Mouse (Mus musculus) liver, adult (tissue): Measurements from ENCODE around the gene Synj1.

Experiments
- GATA4 ChIP-seq: IDR thresholded peaks from 2 replicates; pipeline ENCODE4 v1.6.1; 2014; ENCODE audit warnings: mild to moderate bottlenecking, low read length; ENCODE audit not compliant: insufficient replicate concordance

Gene Synj1

DNA sequence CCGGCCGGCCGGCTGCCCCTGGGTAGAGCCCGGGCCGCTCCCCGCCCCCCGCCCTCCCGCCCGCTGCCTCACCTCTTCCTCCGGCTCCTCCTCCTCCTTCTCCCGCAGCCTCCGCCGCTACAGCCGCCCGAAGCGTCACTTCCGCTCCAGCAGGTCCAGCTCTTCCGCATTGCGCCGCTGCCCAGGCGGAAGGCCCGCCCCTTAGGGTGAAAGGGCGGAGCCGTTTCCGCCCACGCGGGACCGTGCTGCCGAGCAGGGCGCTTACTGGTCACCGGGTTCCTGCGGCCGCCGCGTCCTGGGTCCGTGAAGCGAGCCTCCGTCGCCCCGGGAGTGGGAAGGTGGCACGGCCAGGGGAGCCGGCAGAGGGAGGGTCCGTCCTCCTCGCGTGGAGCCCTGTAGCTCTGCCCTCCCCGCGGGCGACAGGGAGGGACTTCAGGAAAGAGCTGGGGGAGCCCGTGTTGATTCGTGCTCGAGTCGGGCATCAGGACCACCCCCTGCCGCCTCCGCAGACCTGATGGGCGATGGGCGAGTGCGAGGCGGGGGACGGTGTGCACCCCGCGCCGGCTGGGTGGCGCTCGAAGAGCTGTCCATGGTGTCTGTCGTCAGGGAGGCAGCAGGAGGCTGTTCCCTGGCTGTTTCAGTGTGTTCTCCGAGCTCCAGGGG, at the start of gene Synj1:
Gene Synj1, minus strand, starts transcription at position 288 of the 663 bp plus-strand sequence.
- no peak for TF ChIP-seq GATA4

DNA sequence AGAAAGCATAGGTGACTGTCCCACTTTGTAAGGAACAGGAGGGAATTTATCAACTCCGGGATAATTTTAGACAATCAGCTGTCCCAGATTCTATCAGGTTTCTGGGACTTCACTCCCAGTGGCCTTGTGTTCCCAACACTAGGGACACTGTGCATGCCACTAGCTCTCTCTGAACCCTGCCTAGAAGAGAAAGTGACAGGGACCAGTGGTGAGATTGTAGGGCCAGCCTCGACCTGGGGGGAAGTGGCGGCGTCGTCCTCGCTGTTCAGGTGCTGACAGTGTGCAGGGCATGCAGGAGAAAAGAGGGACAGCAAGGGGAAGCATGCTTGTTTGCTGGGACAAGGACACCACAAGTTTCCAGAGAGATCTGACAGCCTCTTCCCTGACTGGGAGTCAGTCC, 46.6 kb upstream of the Synj1 start:
- no peak for TF ChIP-seq GATA4

DNA sequence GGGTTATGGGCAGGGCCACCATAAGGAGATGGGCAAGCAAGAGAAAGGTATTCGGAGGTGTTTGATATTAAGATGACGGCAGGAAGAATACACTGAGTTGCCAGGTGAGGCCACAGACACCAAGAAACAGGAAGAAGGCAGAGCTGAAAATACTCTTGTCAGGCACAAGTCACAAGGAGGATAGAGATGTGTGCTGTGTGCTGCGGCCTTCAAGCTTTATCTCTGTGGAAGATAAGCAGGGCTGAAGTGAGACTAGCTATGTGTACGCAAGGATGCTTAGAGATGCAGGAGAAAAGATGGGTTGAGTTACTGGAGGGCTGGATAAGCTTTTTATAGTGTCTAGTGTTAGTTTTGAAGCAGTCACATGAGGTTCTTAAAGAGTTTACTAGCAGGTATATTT, 46.2 kb upstream of the Synj1 start:
- no peak for TF ChIP-seq GATA4

DNA sequence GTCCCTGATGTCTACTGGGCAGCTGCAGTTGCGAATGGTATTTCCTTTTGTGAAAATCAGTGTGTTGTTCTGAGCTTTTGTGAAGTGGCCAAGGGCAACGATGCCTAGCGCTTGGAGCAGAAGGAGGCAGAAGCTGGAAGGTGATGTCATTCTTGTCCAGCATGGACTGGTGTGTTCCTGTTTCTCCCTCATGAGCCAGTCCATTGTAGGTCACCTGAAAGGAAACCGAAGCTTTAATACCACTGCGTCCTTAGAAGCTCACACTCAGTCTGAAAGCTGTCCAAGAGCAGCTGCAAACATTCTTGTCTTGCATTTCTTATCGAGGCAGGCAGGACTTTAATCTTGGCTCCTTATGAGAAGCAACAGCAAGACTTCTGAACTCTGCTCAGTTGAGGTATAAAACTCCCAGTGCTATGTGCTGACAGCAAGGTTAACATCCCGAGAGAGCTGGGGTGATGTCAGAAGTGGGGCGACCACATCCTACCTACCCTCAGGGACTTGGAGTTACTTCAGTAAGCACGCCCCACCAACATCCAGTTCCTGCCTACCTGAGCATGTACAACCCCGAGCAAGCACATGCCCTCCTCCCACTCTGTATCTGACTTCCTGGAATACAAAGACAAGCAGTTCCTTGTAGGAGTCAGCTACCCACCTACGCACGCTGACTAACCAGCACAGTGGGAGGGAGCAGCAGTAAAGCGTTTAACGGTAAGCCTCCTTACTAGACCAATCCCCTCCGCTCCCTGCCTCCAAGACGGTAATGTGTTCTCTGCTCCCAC, 45.1 kb upstream of the Synj1 start:
- TF ChIP-seq GATA4: no peak

DNA sequence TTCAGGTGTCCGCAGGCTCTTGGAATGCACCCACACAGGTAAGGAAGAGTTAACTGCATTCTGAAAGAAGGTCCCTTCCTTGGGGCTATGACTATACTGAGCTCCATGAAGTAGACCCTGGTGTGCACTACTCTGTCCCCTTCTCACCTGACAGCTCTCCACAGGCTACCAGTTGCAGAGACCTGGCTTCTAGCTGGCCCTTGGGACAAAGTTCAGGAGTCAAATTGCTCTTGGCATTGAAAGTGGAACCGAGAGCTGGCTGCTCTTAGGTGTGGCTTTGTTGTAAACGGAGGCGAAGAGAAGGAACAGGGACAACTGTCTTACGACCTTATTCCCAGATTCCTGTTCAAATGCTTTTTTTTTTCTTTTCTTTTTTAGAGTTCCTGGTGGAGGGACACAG, 44.0 kb upstream of the Synj1 start:
- TF ChIP-seq GATA4: no peak

DNA sequence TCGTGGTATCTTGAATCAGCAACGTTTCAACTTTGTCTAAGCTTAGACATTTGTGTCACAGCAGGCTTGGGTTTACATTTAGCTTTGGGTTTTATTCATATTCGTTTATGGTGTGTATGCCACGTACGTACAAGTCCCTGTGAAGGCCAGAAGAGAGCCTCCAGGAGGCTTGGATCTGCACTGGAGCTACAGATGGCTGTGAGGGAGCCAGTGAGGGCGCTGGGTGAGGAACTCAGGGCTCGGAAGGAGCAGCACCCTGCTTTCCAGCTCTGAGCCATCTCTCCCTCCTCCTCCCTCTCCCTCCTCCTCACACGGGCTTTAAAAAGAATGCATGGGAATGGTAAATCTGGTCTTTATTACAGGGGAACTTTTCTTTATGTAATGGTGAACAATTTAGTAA, 42.5 kb upstream of the Synj1 start:
- no peak for TF ChIP-seq GATA4

DNA sequence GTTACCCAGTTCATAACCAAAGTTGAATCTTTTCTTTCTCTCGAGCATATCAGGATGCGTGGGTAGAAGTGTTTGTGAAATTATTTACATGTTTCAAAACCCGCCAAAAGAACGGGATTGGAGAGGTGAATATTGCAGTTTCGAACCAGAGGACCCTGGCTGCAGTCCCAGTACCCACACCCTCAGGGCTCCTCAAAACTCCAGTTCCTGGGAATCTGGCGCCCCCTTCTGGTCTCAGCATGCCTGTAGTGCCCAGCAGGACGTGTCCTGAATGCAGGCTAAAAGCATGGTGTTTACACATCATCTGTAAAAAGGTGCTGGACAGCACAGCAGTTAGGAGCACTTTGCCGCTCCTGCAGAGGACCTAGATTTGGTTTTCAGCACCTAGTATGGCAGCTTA, 34.4 kb upstream of the Synj1 start:
- no peak for TF ChIP-seq GATA4

DNA sequence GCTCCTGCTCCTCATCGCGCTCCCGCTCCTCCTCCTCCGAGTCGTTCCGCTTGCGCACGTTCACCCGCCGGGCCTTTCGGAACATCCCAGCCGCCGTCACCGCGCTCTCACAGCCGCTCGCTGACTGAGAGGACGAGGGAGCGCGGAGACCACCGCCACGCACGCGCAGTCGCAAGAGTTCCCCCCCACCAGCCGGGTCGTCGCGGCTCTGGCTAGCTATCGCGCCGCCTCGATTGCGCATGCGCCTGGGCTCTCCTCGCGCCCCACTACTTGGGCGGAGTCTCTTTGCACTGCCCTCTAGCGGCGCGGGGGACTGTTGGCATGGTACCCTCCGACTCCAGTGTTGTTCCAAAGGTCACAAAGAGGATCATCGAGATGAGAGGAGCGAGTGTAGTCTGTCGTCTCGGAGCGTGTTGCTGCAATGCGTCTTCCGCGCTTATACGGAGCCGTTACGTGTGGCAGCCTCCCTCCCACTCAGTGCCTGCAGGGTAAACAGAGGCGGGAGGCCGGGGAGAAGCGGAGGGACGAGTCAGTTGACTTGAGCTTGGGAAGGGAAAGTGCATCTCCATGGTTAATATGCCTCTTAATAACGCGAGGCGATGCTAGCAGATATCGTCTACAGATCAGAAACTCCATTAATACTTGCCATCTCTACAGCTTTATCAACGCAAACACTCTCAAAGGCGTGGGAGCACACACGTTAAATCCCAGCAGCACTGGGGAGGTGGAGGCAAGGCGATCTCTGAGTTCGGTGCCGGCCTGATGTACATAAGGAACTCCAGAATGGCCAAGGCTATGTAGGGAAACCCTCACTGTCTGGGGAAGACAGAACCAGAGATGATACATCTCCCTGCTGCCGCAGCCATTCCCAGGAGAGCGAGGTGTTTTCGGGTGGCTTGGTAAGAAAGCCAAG, 33.4 kb upstream of the Synj1 start, which contains the start of gene Paxbp1:
Gene Paxbp1, minus strand, starts transcription at position 274 of the 913 bp plus-strand sequence.
- TF ChIP-seq GATA4: peak; percentile 81; the same call in 1 of the 2 replicates

DNA sequence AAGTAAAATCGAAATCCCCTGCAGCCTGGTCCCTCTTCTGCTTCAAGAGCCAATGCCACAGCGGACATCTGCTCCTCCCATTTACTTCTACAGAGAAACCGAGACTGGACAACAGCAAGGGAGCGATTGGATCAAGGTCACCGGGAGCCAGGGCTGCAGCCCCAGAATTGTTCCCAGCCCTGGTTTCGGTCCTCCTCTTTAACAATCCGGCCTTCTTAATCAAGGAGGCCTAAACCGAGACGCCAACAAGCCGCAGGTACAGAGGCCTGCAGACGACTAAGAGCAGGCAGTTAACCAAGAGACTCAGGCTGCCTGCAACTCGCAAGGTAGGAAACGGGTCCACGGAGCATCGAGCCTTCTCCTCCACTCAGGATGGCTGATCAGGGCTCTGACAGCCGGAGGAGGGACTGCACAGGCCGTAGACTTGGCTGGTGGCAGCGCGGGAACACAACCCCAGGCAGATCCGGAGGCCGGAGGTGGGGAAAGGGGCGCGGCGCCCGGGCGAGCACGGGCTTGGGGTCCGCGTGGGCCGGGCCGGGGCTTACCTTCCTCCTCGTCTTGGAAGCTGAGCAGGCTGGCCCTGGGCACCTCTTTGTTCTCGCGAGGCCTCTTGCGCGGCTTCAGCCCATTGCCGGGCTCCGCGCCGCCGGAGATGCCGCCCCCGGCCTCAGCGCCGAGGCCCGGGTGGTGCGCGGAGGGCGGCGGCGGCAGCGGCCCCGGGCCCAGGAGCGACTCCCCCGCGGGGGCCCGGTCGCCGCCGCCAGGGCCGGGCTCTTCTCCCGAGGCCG, 32.5 kb upstream of the Synj1 start:
- TF ChIP-seq GATA4: no peak

DNA sequence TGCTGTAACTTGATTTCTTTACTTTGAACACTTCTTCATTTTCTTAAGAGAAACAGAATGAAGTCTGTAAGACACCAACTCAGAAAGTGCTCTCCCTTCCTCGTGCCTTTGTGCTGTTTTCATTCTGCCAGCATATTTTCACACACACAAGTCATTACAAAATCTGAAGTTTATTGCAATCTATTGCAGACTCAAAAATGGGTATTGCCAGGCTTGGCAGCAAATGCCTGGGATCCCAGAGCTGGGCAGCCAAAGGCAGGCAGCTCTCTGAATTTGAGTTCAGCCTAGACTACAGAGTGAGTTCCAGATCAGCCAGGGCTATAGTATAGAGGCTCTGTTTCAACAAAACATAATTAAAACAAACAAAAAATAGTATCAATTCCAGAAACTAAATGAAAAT, 31.5 kb upstream of the Synj1 start:
- TF ChIP-seq GATA4: no peak

DNA sequence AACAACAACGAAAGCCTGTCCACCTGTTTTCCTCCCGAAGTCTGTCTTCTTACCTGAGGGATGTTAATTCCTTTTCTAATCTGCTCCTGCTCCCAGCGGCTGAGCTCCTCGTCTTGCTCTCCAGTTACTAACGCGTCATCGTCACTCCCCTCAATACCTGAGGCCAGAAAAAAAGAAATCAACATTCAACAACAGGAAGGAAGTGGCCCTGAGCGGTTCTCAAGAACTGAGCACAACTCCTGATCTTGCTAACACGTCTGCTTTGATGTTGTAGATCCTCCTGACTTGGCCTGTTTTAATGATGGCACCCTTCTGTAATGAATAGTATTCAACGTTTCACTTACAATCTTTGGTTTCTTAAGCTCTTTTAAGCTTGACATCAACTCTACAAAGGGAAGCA, 24.8 kb upstream of the Synj1 start:
- no peak for TF ChIP-seq GATA4

DNA sequence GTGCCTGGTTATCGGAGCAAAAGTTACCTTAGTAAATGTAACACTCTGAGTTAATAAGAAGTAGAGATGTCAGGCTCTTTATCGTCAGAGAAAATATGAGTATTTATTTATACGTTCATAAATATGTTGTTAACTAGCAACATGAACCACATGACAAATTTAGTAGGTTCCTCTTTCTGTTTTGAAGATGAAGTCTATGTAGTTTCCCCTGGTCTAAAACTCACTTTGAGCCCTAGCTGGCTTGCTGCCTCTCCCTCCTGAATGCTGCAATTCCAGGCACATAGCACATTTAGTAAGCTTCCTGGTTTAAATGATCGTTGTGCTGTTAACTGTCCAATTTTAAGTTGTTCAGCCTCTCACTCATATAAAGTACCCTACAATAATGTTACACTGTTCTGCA, 19.6 kb upstream of the Synj1 start:
- TF ChIP-seq GATA4: no peak

DNA sequence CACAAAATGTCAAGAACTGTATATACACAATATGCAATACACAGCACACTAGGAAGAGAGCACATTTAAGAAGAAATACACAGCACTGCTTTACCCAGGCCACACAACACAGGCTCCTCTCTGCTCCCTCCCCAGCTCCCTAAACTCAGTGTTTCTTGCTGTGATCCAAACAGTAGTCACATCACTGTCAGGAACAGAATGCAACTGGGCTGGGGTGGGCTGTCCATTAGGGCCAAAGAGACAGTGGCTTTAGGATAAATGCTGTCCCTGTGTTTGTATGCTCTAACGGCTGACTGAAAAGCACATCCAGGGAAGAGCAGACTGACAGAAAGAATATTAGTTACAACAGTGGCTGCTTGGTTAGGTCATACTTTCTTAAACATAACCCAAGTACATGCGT, 18.8 kb upstream of the Synj1 start:
- no peak for TF ChIP-seq GATA4

DNA sequence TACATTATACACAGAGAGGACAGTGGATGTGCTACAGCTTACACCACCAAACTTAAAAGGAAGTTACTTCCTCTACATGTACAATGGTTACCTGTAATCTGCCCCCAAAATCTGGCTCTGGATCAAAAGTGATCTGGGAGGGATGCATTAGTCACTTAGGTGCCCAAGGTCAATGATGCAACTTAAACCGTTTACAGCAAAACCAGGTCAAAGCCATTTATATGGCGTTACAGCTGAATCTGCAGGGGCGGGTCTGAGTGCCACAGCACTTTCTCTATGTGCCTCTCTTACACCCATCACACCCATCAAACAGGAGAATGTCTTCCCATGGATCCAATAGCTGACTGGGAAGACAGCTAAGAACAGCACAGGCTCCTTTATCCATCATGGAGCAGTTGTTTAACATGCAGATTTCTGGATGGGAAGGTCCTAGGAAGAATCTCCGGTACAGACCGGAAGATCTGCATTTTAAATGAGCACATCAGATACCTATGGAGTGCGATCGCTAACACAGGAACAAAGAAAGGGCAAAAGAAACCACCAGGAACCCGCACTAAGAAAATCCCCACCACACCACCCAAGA, 18.1 kb upstream of the Synj1 start:
- TF ChIP-seq GATA4: no peak
